Mouse (Mus musculus) brain, embryonic 18.5 days (tissue): ENCODE measurements at regions not wholly inside any gene's neighbourhood (a gene's known extent, or its start where the extent isn't known, plus 50 kb on each side); places are given as distances from the start of the nearest gene placed in this dataset.
A peak's percentile ranks its signal among the peaks of the same experiment; 100 is the strongest.

Experiments used
- DNase-seq: peaks from one replicate; pipeline ENCODE4 v3.0.0-alpha.2; 2012; ENCODE audit warnings: low read depth, low spot score

DNA sequence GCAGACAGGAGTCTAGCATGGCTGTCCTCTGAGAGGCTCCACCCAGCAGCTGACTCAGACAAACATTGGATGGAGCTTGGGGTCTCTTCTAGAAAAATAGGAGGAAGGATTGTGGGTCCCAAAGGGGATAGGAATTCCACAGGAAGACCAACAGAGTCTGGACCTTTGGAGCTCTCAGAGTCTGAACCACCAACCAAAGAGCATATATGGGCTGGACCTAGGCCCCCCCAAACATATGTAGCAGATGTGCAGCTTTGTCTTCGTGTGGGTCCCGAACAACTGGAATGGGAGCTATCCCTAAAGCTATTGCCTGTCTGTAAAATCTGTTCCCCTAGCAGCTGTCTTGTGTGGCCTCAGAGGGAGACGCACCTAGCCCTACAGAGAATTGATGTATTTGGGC lies 50.1 kb upstream of the Cpm start:
- no peak for DNase-seq

GRCm38 (mm10) chr10:117578696-117579146 lies 50.6 kb upstream of the Cpm start:
- no peak for DNase-seq

DNA sequence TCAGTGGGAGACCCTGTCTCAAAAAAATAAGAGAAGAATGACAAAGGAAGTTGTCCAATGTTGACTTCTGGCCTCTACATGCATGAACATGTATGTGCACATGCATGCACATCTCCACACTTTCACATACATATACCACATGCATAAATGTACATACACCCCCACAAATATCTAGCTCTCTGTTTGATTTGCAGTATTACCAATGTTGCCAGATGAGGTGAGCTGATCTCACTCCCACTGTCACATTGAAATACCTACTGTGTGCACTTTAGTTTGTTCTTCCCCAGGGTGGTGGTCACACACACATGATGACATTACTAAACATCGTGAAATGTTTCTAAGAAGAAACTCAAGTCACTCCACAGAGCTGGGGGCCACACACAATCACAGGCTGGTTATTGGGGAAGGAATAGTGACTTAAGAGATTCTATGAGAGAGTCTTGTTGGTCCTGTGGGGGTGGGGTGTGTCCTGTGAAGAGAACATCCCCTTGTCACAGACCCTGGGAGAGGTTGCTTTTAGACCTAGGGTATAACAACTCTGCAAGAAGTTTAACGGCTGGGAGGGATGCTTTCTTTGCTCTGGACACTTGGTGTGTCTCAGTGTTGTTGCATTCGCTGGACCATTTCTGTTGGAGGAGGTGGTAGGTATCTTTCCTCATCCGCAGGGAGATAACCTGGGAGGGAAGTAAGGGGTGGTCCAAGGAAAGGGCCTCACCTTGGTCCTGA lies 51.2 kb upstream of the Cpm start:
- DNase-seq, result no peak

DNA sequence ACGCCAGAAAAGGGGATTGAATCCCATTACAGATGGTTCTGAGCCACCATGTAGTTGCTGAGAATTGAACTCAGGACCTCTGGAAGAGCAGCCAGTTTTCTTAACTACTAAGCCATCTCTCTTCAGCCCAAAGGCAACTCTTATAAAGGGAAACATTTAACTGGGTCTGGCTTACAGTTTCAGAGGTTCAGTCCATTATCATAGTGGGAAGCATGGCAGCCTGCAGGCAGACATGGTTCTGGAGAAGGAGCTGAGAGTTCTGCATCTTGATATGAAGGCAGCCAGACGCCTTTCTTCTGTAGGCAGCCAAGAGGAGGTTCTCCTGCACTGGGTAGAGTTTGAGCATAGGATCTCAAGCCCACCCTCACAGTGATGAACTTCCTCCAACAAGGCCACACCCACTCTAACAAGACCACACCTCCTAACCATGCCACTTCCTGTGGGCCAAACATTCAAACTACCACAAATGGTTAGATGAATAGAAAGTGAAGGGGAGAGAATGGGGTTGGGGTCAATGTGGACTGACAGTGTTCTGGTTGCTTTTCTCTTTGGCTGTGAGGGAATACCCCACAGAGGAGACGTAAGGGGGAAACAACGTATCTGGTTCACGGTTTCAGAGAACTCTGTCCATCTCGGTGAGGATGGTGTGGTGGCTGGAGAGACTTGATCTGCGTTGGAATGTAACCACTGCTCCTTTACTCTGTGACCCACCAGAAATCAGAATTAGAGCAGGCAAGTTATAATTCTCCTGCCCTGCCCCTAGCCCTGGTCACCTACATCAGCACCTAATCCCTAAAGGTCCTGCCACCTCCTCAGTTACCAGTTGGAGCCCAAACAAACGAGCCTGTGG lies 52.2 kb upstream of the Cpm start:
- no peak for DNase-seq

- DNase-seq, result no peak
Measured at GRCm38 (mm10) chr10:117576154-117576859, 53.0 kb upstream of the Cpm start.

GRCm38 (mm10) chr10:117575404-117576153 lies 53.7 kb upstream of the Cpm start:
- no peak for DNase-seq

GRCm38 (mm10) chr10:117574915-117575314 lies 54.4 kb upstream of the Cpm start:
- no peak for DNase-seq

- no peak for DNase-seq
Measured at GRCm38 (mm10) chr10:117574056-117574727, 55.1 kb upstream of the Cpm start.

DNA sequence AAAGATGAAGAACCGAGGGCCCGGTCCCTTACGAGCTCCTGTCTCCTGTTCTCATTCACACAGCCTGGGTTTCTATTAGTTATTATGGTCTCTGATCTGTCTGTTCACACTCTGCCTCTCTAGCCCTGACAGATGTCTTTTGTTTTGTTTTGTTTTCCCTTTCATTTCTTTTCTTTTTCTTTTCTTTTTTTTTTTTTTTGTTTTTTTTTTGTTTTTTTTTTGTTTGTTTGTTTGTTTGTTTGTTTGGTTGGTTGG lies 55.8 kb upstream of the Cpm start:
- no peak for DNase-seq

DNA sequence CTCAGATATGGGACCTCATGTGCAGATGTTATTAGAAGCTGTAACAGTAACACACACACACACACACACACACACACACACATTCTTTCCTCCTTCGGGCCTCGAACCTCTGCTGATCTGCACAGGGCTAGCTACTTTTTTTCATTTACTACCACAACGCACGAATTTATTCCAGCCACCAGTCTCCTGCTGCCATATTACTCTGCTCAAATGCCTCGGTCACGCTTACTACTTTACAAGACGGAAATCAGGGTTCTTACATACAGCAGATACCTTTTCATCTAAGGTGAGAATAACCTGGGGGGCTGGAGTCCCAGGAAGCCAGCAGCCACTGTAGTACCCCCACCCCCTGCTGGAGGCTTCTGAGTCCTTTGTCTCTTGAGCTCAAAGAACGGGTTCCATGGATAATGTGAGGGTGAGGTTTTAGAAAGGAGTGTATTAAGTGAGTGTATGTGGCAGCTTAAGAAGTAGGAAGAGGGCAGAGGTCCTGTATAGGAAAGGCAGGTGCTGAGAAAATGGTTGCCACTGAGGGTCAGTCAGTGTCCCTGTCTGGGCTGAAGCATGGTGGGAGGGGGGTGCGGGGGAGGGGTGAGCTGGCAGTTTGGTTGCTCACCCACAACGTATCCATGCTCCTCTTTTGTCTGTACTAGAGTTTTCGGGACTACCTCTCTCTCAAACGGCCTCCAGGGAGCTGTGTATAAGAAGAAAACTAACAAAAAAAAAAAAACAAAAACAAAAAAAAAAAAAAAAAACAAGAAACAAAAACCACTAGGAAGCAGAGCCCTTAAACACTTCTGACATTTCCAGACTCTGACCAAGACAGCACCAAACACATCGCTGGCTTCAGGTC lies 56.3 kb upstream of the Cpm start:
- no peak for DNase-seq

- no peak for DNase-seq
Measured at GRCm38 (mm10) chr10:117571891-117572573, 57.3 kb upstream of the Cpm start.

DNA sequence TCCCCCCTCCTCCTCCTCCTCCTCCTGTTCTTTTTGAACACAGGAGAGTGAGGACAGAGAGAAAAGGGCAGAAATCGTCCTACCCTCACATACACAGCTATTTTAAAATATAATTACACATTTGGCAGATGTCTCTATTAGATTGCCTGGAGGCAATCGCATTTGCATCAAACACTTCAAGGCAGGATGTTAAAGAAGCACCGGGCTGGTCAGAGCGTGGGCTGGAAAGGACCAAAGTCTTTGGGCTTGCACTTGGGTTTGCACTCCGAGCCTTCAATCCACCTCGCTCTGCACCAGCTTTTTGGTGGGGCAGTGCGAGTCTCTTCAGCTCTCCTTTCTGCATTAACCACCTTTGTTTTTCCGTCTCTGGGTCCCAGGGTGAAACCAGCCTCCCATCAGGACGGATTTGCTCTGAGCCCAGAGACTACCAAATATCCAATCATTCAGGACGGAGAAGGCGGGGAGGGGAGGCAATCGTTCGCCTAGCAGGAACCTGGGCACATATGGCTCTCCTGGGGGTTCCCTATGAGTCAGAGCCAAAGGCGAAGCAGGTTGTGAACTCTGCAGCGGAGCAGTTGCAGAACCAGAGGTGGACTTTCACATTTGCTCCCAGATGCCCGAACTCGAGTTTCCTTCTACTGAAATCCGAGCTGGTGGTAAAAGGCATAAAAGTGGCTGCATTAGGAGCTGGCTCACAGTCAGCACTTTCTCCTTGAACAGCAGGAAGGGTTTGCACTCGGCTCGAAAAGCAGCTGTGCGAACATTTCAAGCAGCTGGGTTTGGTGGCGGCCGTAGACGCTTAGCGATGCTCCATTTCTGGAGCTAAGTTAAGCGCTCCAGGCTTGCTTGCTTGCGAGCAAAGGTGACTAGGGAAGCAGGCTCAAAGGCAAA lies 58.1 kb upstream of the Cpm start:
- peak; percentile 22 for DNase-seq

- no peak for DNase-seq
Measured at GRCm38 (mm10) chr10:117570091-117570970, 59.0 kb upstream of the Cpm start.

DNA sequence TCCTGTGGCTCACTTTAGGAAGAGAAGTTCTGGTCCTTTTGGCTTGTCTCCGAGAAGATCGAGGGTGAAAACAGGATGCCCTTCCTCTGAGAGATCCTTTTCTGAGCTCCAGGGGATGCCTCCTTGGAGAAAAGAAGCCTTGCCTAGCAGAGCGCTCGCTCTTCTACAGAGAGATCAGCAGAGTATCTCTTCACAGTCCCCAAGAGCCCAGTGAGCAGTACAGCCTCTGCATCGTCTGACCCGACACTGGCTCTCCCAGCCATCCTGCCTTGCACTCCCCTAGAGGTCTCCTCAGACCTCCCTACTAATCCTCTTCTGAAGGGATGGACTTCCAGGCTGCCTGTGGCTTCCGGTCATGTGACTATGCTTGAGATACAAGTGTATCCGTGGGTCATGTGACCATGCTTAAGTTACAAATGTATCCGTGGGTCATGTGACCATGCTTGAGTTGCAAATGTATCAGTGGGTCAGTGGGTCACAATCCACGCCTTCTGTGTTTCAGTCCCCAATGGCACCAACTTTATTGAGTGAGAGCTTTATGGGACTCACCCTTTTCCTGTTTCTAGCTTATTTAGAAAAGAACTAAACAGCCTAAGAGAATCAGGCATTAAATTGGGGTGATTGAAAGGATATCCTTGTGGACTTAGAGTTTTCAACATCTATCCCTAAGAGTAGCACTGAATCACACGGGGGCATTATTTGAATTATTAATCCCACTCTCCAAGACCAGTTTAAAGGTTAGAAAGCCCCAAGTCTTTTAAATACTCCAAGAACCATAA lies 59.8 kb upstream of the Cpm start:
- no peak for DNase-seq

- DNase-seq, result no peak
Measured at GRCm38 (mm10) chr10:117568472-117569300, 60.6 kb upstream of the Cpm start.

DNA sequence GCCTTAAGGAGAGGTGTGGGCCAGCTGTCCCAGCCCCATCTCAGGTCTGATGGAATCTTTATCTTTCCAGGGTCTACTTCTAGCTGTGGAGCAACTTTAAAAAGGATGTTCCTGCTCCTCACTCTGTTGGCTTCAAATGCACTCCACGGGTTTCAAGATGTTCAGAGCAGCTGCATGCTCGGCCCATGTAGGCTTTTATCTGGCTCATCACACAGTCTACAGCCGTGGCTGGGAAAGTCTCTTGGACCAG lies 61.2 kb upstream of the Cpm start:
- DNase-seq, result no peak
